Mouse (Mus musculus): ENCODE measurements around the gene Bcap31. TPM values are rescaled to one million over a fixed set of nuclear protein-coding genes. Genes with fewer than 3 reads are reported as not detected.

The Bcap31 gene
- polyA plus RNA-seq, 1 experiment from 2014 or later = 282 TPM

DNA sequence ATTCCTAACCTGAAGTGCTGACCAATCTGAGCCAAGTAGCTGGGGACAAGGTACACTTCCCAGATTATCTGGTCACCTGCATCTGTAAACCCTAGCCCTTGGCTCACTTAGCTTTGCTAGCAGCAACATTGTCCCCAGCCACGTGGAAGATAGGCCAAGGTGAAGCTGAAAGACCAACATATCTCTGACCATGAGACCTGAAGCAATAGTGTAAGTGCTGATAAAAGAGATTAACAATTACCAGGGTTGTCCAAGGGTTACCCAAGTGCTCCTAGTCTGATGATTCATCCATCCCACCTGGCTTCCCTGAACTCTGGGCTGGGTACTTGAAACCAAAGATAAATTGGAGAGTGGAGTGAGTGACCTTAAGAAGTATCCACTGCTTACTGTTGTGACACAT lies 14.9 kb upstream of the Bcap31 start:
- 58% methylated on average over 1 of the region's 1 CpGs for WGBS
- Histone ChIP-seq H3K27ac (ENCODE audit: low read length) (no peak overlapping the region), H3K27me3 (ENCODE audit: insufficient read depth, low read length) (no peaks in the 10 kb centered on the region), H3K4me2 (replicated peaks; ENCODE audit: low read depth, low read length) (no peak overlapping the region), H3K36me3 (ENCODE audit: insufficient read depth, low read length) (no peaks in the 10 kb centered on the region), H3K4me3 (ENCODE audit: low read length) (no peak overlapping the region), H3K9ac (replicated peaks; ENCODE audit: low read length) (no peak overlapping the region), H3K4me1 (ENCODE audit: insufficient read depth, low read length) (no peaks in the 10 kb centered on the region), H3K9me3 (ENCODE audit: low read length) (no peaks in the 10 kb centered on the region)
- ATAC-seq (ENCODE audit: low FRiP score, low TSS enrichment) = no peak

DNA sequence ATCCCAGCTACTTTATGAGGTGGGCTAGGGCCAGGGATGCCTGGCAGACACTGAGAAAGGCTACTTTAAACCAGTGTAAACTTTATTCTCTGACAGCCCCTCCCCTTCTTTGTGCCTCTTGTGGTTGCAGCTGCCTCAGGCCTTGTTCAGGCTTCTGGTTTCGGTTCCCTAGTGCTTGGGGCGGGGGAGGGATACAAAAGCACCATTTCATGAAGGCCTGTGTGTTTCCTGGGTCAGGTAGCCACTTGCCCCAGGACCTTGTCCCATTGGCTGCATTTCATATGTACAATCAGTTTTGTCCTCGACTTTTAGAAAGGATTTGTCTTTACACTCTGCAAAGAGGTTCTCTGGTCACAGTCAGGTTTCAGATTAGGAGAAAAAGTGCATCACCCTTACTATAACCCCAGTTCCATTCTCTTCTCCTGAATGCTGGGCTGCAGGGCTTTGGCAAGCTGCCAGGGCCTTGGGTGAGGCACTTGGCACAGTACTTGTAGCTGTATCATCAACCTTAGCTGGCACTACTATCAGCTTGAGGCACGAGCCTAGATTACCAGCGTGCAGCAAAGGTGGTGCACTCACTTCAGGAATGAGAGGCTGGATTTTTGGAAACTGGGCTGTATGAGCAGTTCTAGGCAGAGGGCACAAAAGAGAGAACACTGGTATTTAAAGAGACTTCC lies 2.8 kb upstream of the Bcap31 start:
- Histone ChIP-seq H3K9ac (replicated peaks; ENCODE audit: low read length) (peak overlapping the region; percentile 49; the same call in 1 of the 2 replicates), H3K4me3 (ENCODE audit: low read length) (no peak overlapping the region), H3K9me3 (ENCODE audit: low read length) (no peaks in the 10 kb centered on the region), H3K27ac (ENCODE audit: low read length) (peak overlapping the region; percentile 1; the same call in 1 of the 2 replicates), H3K27me3 (ENCODE audit: insufficient read depth, low read length) (no peaks in the 10 kb centered on the region; the same call in 1 of the 2 replicates), H3K4me2 (replicated peaks; ENCODE audit: low read depth, low read length) (peak overlapping the region; percentile 27), H3K4me1 (ENCODE audit: insufficient read depth, low read length) (peaks cover 29% of the 10 kb centered on the region), H3K36me3 (ENCODE audit: insufficient read depth, low read length) (0 out of 2 replicates have a peak, but pooled peaks cover 2% of the 10 kb centered on the region)
- WGBS = 46% methylated on average over 5 of the region's 5 CpGs
- ATAC-seq (ENCODE audit: low FRiP score, low TSS enrichment) = no peak

DNA sequence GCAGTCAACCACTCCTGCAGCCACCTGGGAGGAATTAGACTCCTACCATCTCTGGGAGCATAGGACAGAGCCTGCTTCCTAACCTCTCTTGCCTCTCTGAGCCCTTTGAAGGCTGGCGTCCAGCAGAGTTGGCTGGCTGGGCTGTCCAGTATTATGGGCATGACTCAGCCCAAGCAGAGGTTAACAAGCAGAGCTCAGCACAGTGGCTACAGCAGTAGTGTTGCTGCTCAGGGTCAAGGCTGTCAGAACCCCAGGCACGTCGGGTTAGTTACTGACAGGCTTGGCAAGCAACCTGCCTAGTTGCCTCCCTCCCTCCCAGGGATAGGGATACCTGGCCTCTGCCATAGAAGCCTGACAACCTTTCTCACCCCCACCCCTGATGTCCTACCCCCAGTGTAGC lies 2.3 kb upstream of the Bcap31 start:
- Histone ChIP-seq H3K9ac (replicated peaks; ENCODE audit: low read length) (no peak overlapping the region), H3K9me3 (ENCODE audit: low read length) (no peaks in the 10 kb centered on the region), H3K4me1 (ENCODE audit: insufficient read depth, low read length) (peaks cover 29% of the 10 kb centered on the region), H3K27ac (ENCODE audit: low read length) (no peak overlapping the region), H3K4me2 (replicated peaks; ENCODE audit: low read depth, low read length) (0 out of 2 replicates have a peak overlapping the region, but pooled peaks have one; percentile 13), H3K27me3 (ENCODE audit: insufficient read depth, low read length) (no peaks in the 10 kb centered on the region; the same call in 1 of the 2 replicates), H3K36me3 (ENCODE audit: insufficient read depth, low read length) (no peaks in the 10 kb centered on the region), H3K4me3 (ENCODE audit: low read length) (no peak overlapping the region)
- 48% methylated on average over 3 of the region's 3 CpGs for WGBS
- ATAC-seq (ENCODE audit: low FRiP score, low TSS enrichment) = no peak

DNA sequence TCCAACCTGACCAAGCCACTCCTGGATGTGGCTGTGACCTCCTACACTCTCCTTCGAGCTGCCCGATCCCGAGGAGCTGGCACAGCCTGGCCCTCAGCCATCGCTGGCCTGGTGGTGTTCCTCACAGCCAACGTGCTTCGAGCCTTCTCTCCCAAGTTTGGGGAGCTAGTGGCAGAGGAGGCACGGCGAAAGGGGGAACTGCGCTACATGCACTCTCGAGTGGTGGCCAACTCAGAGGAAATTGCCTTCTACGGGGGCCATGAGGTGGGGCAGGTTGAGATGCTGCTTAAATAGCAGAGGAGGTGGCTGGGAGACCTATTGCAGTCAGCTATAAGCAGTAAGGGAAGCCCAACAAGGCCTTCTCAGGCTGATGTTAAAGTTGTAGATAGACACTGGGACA lies 1.7 kb upstream of the Bcap31 start:
- Histone ChIP-seq H3K36me3 (ENCODE audit: insufficient read depth, low read length) (no peaks in the 10 kb centered on the region), H3K9me3 (ENCODE audit: low read length) (no peaks in the 10 kb centered on the region), H3K27ac (ENCODE audit: low read length) (no peak overlapping the region), H3K4me2 (replicated peaks; ENCODE audit: low read depth, low read length) (peak overlapping the region; percentile 55), H3K27me3 (ENCODE audit: insufficient read depth, low read length) (no peaks in the 10 kb centered on the region; the same call in 1 of the 2 replicates), H3K4me1 (ENCODE audit: insufficient read depth, low read length) (peaks cover 29% of the 10 kb centered on the region), H3K4me3 (ENCODE audit: low read length) (peak overlapping the region; percentile 62), H3K9ac (replicated peaks; ENCODE audit: low read length) (peak overlapping the region; percentile 66)
- 72% methylated on average over 11 of the region's 11 CpGs for WGBS
- no peak for ATAC-seq (ENCODE audit: low FRiP score, low TSS enrichment)

DNA sequence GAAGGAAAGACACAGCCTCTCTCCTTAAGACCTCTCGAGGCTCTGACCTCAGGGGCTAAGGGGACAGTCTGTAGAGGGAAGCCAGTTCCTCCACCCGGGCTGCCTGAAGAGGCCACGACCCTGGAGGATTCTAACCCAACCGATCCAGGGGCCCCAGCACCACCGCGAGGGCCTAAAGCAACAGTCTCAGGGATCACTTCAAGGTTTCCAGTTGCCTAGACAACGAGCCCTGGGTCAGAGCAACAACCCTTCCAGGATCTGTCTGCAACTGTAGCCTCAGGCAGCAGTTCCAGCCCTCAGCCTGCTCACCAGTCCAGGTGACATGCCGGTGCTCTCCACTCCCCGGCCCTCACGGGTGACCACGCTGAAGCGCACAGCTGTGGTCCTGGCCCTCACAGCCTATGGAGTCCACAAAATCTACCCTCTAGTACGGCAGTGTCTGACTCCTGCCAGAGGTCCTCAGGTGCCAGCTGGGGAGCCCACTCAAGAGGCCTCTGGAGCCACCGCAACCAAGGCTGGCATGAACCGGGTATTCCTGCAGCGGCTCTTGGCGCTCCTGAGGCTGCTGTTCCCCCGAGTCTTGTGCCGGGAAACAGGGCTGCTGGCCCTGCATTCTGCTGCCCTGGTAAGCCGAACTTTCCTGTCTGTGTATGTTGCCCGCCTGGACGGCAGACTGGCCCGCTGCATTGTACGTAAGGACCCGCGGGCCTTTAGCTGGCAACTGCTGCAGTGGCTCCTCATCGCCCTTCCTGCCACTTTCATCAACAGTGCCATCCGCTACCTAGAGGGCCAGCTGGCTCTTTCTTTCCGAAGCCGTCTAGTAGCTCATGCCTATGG lies 952 bp upstream of the Bcap31 start:
- H3K4me2 ChIP-seq (replicated peaks; ENCODE audit: low read depth, low read length) = peak overlapping the region; percentile 55
- no peaks in the 10 kb centered on the region for H3K9me3 ChIP-seq (ENCODE audit: low read length)
- no peaks in the 10 kb centered on the region; the same call in 1 of the 2 replicates for H3K27me3 ChIP-seq (ENCODE audit: insufficient read depth, low read length)
- ATAC-seq (ENCODE audit: low FRiP score, low TSS enrichment) = peak; percentile 47
- H3K4me3 ChIP-seq (ENCODE audit: low read length) = peak overlapping the region; percentile 62
- 44% methylated on average over 30 of the region's 30 CpGs for WGBS
- peak overlapping the region; percentile 66 for H3K9ac ChIP-seq (replicated peaks; ENCODE audit: low read length)
- peaks cover 29% of the 10 kb centered on the region for H3K4me1 ChIP-seq (ENCODE audit: insufficient read depth, low read length)
- H3K36me3 ChIP-seq (ENCODE audit: insufficient read depth, low read length) = no peaks in the 10 kb centered on the region
- peak overlapping the region; percentile 78 for H3K27ac ChIP-seq (ENCODE audit: low read length)

DNA sequence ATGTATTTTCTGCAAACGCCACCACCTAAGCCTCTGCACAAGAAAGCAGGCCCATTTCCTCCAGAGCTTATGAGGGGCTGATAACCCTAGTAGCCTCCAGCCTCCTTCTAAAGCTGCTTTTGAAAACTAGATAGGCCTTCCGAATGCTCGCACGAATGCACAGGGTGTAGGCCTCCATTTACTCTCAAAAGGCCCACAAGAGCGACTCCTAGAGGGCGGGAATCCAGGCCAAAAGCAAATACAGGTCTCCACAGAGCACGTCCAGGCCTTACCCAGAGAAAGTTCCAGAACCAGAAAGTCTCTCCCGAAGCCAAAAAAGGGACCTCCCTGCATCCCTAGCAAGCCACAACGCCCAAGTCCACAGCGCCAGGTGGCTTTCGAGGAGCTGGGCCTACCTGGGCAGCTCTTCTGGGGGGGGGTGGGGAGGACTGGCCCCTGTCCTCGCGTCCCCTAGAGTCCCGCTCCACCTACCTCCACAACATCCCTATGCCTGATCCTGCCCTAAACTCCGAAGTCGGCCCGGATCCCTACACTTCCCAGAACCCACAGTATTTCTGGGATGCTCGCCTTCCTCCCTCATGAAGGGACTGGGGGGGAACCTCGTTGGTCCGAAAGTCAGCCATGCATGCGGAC lies 383 bp downstream of the Bcap31 start:
- ATAC-seq (ENCODE audit: low FRiP score, low TSS enrichment) = peak; percentile 20; the same call in 1 of the 2 replicates
- 34% methylated on average over 21 of the region's 21 CpGs for WGBS
- H3K27me3 ChIP-seq (ENCODE audit: insufficient read depth, low read length) = no peaks in the 10 kb centered on the region; the same call in 1 of the 2 replicates

DNA sequence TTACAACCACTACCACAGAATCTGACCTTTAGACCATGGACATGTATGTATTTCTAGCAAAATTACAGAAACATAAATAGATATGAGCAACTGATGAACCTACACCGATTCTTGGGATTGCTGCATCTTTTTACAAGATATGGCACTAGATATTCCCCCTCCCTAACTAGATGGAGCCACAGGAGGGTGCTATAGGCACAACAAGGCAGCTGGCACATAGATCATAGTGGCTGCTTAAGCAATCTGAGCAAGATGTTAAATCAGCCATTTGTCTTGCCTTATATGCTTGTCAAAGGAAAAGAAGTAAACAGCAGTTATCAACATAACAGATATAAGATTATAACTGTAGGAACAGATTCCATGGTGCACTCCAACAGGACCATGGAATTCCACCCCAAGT lies 15.5 kb downstream of the Bcap31 start:
- Histone ChIP-seq H3K4me1 (ENCODE audit: insufficient read depth, low read length) (no peaks in the 10 kb centered on the region), H3K4me3 (ENCODE audit: low read length) (no peak overlapping the region), H3K27me3 (ENCODE audit: insufficient read depth, low read length) (peaks cover 3% of the 10 kb centered on the region; the same call in 1 of the 2 replicates)

More for the DNA sequence above, 383 bp downstream of the Bcap31 start:
- Histone ChIP-seq H3K36me3 (ENCODE audit: insufficient read depth, low read length) (no peaks in the 10 kb centered on the region), H3K4me1 (ENCODE audit: insufficient read depth, low read length) (peaks cover 29% of the 10 kb centered on the region), H3K4me3 (ENCODE audit: low read length) (peak overlapping the region; percentile 62), H3K4me2 (replicated peaks; ENCODE audit: low read depth, low read length) (peak overlapping the region; percentile 65), H3K9ac (replicated peaks; ENCODE audit: low read length) (peak overlapping the region; percentile 70), H3K9me3 (ENCODE audit: low read length) (no peaks in the 10 kb centered on the region), H3K27ac (ENCODE audit: low read length) (peak overlapping the region; percentile 79)

DNA sequence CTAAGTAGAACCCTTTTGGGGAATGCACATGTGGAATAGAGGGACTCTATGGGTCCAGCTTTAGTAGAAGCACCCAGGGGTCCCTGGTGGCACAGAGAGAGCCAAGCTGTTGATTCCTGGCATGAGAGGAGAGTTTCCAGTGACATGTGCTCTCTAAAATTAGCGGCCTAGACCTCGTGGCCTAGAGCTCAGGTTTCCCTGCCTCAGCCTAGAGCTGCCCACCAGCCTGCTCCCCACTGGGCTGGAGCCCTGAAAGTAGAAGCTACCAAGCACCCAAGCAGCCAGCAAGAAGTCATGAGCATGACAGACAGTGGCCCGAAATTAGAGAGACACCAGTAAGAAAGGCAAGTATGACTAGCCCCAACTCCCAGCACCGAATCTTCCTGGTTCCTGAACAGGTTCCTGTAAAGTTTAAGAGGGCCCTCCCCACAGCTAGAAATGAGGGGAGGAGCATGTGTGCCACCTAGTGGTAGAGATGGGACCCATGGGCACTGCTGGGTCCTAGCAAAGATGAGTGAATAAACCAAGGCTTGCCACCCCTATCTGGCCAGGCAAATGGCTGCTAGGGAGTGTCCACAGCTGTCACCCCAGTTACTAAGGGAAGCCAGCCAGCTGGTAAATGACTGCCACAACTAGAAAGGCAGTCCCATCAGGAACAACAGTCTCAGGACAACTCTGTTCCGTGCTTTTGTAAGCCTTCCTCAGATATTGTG lies 24.9 kb downstream of the Bcap31 start:
- no peak overlapping the region for H3K4me2 ChIP-seq (replicated peaks; ENCODE audit: low read depth, low read length)
- no peaks in the 10 kb centered on the region for H3K27me3 ChIP-seq (ENCODE audit: insufficient read depth, low read length)
- peaks cover 14% of the 10 kb centered on the region; the same call in 1 of the 2 replicates for H3K36me3 ChIP-seq (ENCODE audit: insufficient read depth, low read length)
- H3K4me3 ChIP-seq (ENCODE audit: low read length) = no peak overlapping the region
- 0 out of 2 replicates have a peak, but pooled peaks have one; percentile 57 for ATAC-seq (ENCODE audit: low FRiP score, low TSS enrichment)
- H3K27ac ChIP-seq (ENCODE audit: low read length) = no peak overlapping the region
- no peaks in the 10 kb centered on the region for H3K4me1 ChIP-seq (ENCODE audit: insufficient read depth, low read length)
- 50% methylated on average over 5 of the region's 5 CpGs for WGBS
- H3K9me3 ChIP-seq (ENCODE audit: low read length) = no peaks in the 10 kb centered on the region
- no peak overlapping the region for H3K9ac ChIP-seq (replicated peaks; ENCODE audit: low read length)

More for the DNA sequence above, 15.5 kb downstream of the Bcap31 start:
- WGBS = 83% methylated on average over 1 of the region's 1 CpGs
- Histone ChIP-seq H3K9me3 (ENCODE audit: low read length) (no peaks in the 10 kb centered on the region), H3K36me3 (ENCODE audit: insufficient read depth, low read length) (0 out of 2 replicates have a peak, but pooled peaks cover 7% of the 10 kb centered on the region), H3K9ac (replicated peaks; ENCODE audit: low read length) (no peak overlapping the region), H3K4me2 (replicated peaks; ENCODE audit: low read depth, low read length) (no peak overlapping the region), H3K27ac (ENCODE audit: low read length) (no peak overlapping the region)
- ATAC-seq (ENCODE audit: low FRiP score, low TSS enrichment) = no peak

DNA sequence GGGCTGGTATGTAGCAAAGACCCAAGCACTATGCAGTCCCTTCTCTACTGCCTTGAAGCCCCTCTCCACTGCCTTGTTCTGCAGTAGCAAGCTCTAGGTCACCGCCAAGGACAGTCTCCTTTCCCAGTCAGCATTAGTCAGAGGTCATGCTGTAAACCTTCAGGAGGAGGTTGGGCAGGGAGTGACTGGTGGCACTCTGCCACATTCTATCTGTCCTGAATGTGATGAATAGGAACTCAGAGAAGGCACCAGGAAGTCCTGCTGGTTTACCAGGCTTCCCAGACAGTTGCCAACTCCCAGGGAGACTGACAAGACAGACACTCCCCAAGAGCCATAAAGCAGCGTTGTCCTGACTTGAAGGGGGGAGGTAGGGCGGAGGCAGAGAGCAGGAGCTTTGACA lies 30.3 kb downstream of the Bcap31 start:
- Histone ChIP-seq H3K9ac (replicated peaks; ENCODE audit: low read length) (no peak overlapping the region), H3K4me3 (ENCODE audit: low read length) (no peak overlapping the region), H3K9me3 (ENCODE audit: low read length) (no peaks in the 10 kb centered on the region), H3K27me3 (ENCODE audit: insufficient read depth, low read length) (no peaks in the 10 kb centered on the region; the same call in 1 of the 2 replicates), H3K36me3 (ENCODE audit: insufficient read depth, low read length) (peaks cover 26% of the 10 kb centered on the region; the same call in 1 of the 2 replicates), H3K4me1 (ENCODE audit: insufficient read depth, low read length) (no peaks in the 10 kb centered on the region), H3K27ac (ENCODE audit: low read length) (0 out of 2 replicates have a peak overlapping the region, but pooled peaks have one; percentile 10), H3K4me2 (replicated peaks; ENCODE audit: low read depth, low read length) (no peak overlapping the region)
- ATAC-seq (ENCODE audit: low FRiP score, low TSS enrichment) = no peak
- 60% methylated on average over 3 of the region's 3 CpGs for WGBS
